Mouse (Mus musculus) naive thymus-derived CD4-positive, alpha-beta T cell, adult 5 months (primary cell): ENCODE results near the gene Cfap74. TPM values are rescaled to one million over a fixed set of nuclear protein-coding genes. Genes with fewer than 3 reads are reported as not detected.

Experiments
- polyA plus RNA-seq: library from polyadenylated mRNA; unstranded; fragments of 100-300 nt; shearing (Covaris generic); gene quantifications from one replicate; pipeline ENCODE4 v1.2.1, GENCODE M21; 2017

Cfap74 gene
- 4.7 TPM for polyA plus RNA-seq

GRCm38 (mm10) chr4:155409058-155409776 is at the start of gene Cfap74:
TSS of gene Cfap74 (plus strand) at chr4:155409190.

GRCm38 (mm10) chr4:155361303-155361791 is 47.6 kb upstream of the Cfap74 start, which contains the start of gene Prkcz:
TSS of gene Prkcz (minus strand) at chr4:155361361.

DNA sequence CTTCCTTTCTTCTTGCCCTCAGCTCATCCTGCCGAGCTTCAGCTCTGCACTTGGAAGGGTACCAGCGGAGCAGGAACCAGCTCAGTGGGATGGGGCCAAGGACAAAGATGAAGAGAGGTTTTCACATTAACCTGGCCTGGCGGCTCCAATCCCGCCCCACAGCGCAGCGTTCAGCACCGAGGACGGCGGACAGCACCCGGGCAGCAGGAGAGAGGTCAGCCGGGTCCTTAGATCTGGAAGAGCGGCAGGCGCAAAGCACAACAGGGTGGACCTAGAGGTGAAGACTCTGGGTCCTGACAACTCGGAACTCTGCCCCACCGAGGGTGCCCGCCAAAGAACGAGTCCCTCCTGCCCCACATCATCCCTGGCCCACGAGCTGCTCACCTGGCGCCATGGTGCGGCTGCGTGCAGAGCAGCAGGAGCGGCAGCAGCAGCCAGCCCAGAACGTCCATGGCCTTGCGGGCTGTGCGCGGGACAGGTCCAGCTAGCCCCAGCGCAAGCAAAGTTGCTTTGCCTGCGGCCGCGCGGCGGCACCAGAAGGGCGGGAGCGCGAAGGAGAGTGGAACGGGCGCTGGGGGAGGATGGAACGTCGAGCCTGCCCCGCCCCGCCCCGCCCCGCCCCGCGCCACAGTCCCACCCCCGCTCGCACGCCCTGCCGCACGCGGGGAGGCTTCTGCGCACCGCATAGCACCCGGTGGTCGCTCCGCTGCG is 11.3 kb upstream of the Cfap74 start, which contains the start of gene Gabrd:
Gene Gabrd, minus strand, starts transcription at position 602 of the 711 bp plus-strand sequence.

GRCm38 (mm10) chr4:155468952-155469351 is 60.0 kb downstream of the Cfap74 start, which contains the start of gene Tmem52:
TSS of gene Tmem52 (plus strand) at chr4:155469114.

GRCm38 (mm10) chr4:155490990-155491504 is 82.1 kb downstream of the Cfap74 start, which contains the start of gene Gnb1:
TSS of gene Gnb1 (plus strand) at chr4:155491361.

Other genes with a start within 250 kb of the Cfap74 start
- 181 TPM for gene Ski, start 186.6 kb upstream of the Cfap74 start, polyA plus RNA-seq
- gene Faap20, start 159.4 kb upstream of the Cfap74 start, polyA plus RNA-seq: 69.6 TPM
- 29.2 TPM for gene Prkcz, start 47.8 kb upstream of the Cfap74 start, polyA plus RNA-seq
- gene Gabrd, start 11.1 kb upstream of the Cfap74 start, polyA plus RNA-seq: 0.37 TPM
- gene Tmem52, start 59.9 kb downstream of the Cfap74 start, polyA plus RNA-seq: not detected
- gene Gnb1, start 82.2 kb downstream of the Cfap74 start, polyA plus RNA-seq: 416 TPM
- 101 TPM for gene Nadk, start 153.2 kb downstream of the Cfap74 start, polyA plus RNA-seq
- 25.7 TPM for gene Slc35e2, start 192.2 kb downstream of the Cfap74 start, polyA plus RNA-seq
- 317 TPM for gene Cdk11b, start 215.7 kb downstream of the Cfap74 start, polyA plus RNA-seq
- not detected for gene Gm10563, start 236.2 kb downstream of the Cfap74 start, polyA plus RNA-seq
- not detected for gene Mmp23, start 244.2 kb downstream of the Cfap74 start, polyA plus RNA-seq